Mouse (Mus musculus) testis, adult 2 months (tissue): ENCODE results near the gene Trim26.
"Not testable (repeated sequence)": the region's sequence is repeated elsewhere in the genome, so short reads cannot be mapped to it uniquely, and the experiment has no call there.

Source experiments
- CTCF ChIP-seq: fragments of 200-500 bp; IDR thresholded peaks from 2 replicates; pipeline ENCODE4 v1.5.1; 2012; ENCODE audit warnings: low read depth, mild to moderate bottlenecking, inconsistent platforms, low read length, moderate library complexity; ENCODE audit not compliant: control insufficient read depth, insufficient read depth, insufficient replicate concordance
- POLR2A ChIP-seq: fragments of 200-500 bp; IDR thresholded peaks from 2 replicates; pipeline ENCODE4 v1.6.1; 2012; ENCODE audit warnings: low read depth, mild to moderate bottlenecking, inconsistent platforms, low read length, moderate library complexity; ENCODE audit not compliant: control insufficient read depth

DNA sequence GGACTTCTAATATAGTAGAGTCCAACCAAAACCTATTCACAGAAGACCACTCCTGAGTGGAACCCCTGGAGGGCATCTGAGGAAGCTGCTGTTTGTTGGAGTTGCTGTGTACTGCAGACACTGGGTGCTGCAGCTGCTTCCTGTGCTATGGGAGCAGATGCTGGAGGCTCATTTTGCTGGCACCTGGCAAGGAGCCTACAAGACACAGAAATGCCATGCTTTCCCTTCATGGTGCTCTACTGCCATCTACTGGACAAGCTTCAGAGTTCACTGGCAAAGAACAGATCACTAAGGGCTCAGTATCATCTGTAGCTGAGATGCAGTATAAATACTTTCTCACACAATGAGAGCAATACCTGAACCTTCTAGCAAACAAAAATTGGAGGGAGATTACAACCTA lies 48.1 kb upstream of the Trim26 start:
- TF ChIP-seq POLR2A: not testable (repeated sequence)
- TF ChIP-seq CTCF: peak; percentile 12; the same call in 1 of the 2 replicates
